Mouse (Mus musculus): ENCODE results near the gene Sept7.
"Not testable (repeated sequence)": the region's sequence is repeated elsewhere in the genome, so short reads cannot be mapped to it uniquely, and the experiment has no call there.

The Sept7 gene

GRCm38 (mm10) chr9:25252283-25252726 lies at the start of gene Sept7:
Sept7 (plus strand) TSS chr9:25252439.
- peak; percentile 99 for DNase-seq

GRCm38 (mm10) chr9:25208087-25208803 lies 44.0 kb upstream of the Sept7 start:
- no peak for DNase-seq

- peak; percentile 1 for DNase-seq
Measured at GRCm38 (mm10) chr9:25212309-25213163, 39.7 kb upstream of the Sept7 start.

GRCm38 (mm10) chr9:25213164-25213557 lies 39.1 kb upstream of the Sept7 start:
- no peak for DNase-seq

- DNase-seq: no peak
Measured at GRCm38 (mm10) chr9:25215411-25215810, 36.8 kb upstream of the Sept7 start.

GRCm38 (mm10) chr9:25216210-25216609 lies 36.0 kb upstream of the Sept7 start:
- DNase-seq: no peak

GRCm38 (mm10) chr9:25218954-25219353 lies 33.3 kb upstream of the Sept7 start:
- DNase-seq: no peak

- DNase-seq: no peak
Measured at GRCm38 (mm10) chr9:25219882-25220281, 32.4 kb upstream of the Sept7 start.

- peak; percentile 4 for DNase-seq
Measured at GRCm38 (mm10) chr9:25224959-25225358, 27.3 kb upstream of the Sept7 start.

- no peak for DNase-seq
Measured at GRCm38 (mm10) chr9:25229740-25230139, 22.5 kb upstream of the Sept7 start.

GRCm38 (mm10) chr9:25230213-25231039 lies 21.8 kb upstream of the Sept7 start:
- no peak for DNase-seq

- DNase-seq: no peak
Measured at GRCm38 (mm10) chr9:25241065-25241464, 11.2 kb upstream of the Sept7 start.

- not testable (repeated sequence) for DNase-seq
Measured at GRCm38 (mm10) chr9:25241783-25242182, 10.5 kb upstream of the Sept7 start.

- DNase-seq: peak; percentile 22
Measured at GRCm38 (mm10) chr9:25242266-25242665, 10.0 kb upstream of the Sept7 start.

GRCm38 (mm10) chr9:25243926-25244657 lies 8.1 kb upstream of the Sept7 start:
- no peak for DNase-seq

- no peak for DNase-seq
Measured at GRCm38 (mm10) chr9:25245125-25245524, 7.1 kb upstream of the Sept7 start.

- no peak for DNase-seq
Measured at GRCm38 (mm10) chr9:25246508-25246907, 5.7 kb upstream of the Sept7 start.

GRCm38 (mm10) chr9:25251174-25251573 lies 1.1 kb upstream of the Sept7 start:
- no peak for DNase-seq

- DNase-seq: peak; percentile 96
Measured at GRCm38 (mm10) chr9:25251611-25252282, 492 bp upstream of the Sept7 start.

- DNase-seq: no peak
Measured at GRCm38 (mm10) chr9:25252759-25253477, 679 bp downstream of the Sept7 start.

GRCm38 (mm10) chr9:25253478-25253824 lies 1.2 kb downstream of the Sept7 start:
- no peak for DNase-seq

Measured in retina, postnatal 1 day (tissue).